Mouse (Mus musculus) midbrain, embryonic 11.5 days (tissue): ENCODE data around the gene Hpse2. TPM values are rescaled to one million over a fixed set of nuclear protein-coding genes. Genes with fewer than 3 reads are reported as not detected.

Experiments used
- ATAC-seq: fragments of 200-750 bp; cut with Nextera tagmentation; 2 replicates; pipeline ENCODE4 v1.8.0; 2017; ENCODE audit warnings: moderate TSS enrichment, moderate library complexity; ENCODE audit not compliant: low FRiP score
- DNase-seq: peaks from one replicate; pipeline ENCODE4 v3.0.0; 2015; ENCODE audit warnings: low spot score; ENCODE audit errors: missing footprints
- H3K27ac ChIP-seq: fragments of 300-500 bp; sonication (generic); 2 replicates; pipeline ENCODE4 v1.5.1; 2014; ENCODE audit warnings: low read depth, low read length
- H3K27me3 ChIP-seq: fragments of 300-500 bp; sonication (generic); 2 replicates; pipeline ENCODE4 v1.6.1; 2014; ENCODE audit warnings: mild to moderate bottlenecking, low read length, moderate library complexity, mixed read lengths; ENCODE audit not compliant: control insufficient read depth, insufficient read depth
- H3K36me3 ChIP-seq: fragments of 300-500 bp; sonication (generic); 2 replicates; pipeline ENCODE4 v1.6.1; 2014; ENCODE audit warnings: mild to moderate bottlenecking, low read length, moderate library complexity, mixed read lengths; ENCODE audit not compliant: control insufficient read depth, insufficient read depth
- H3K4me1 ChIP-seq: fragments of 300-500 bp; sonication (generic); 2 replicates; pipeline ENCODE4 v1.6.1; 2014; ENCODE audit warnings: low read length; ENCODE audit not compliant: control insufficient read depth, insufficient read depth
- H3K4me2 ChIP-seq: fragments of 300-500 bp; sonication (generic); 2 replicates; pipeline ENCODE4 v1.6.1; 2014; ENCODE audit warnings: mild to moderate bottlenecking, moderate library complexity
- H3K4me3 ChIP-seq: fragments of 300-500 bp; sonication (generic); 2 replicates; pipeline ENCODE4 v1.5.1; 2014; ENCODE audit warnings: low read depth, low read length
- H3K9ac ChIP-seq: fragments of 300-500 bp; sonication (generic); 2 replicates; pipeline ENCODE4 v1.6.1; 2014; ENCODE audit warnings: low read length
- H3K9me3 ChIP-seq: fragments of 300-500 bp; sonication (generic); 2 replicates; pipeline ENCODE4 v1.6.1; 2016; ENCODE audit warnings: low read length; ENCODE audit not compliant: control insufficient read depth
- WGBS: fragments of 180-500 bp; shearing (Covaris S2); extraction: QIAGEN DNeasy Blood & Tissue Kit; methylation state at CpG from one replicate; pipeline ENCODE4 v1.1.7; 2014; 5-methylcytosine and 5-hydroxymethylcytosine counted together
- polyA plus RNA-seq: library from polyadenylated mRNA; unstranded; fragments of >200 nt; fragmentation: Nextera tagmentation; extraction: Ambion mirVana; gene quantifications from 2 replicates; pipeline ENCODE4 v1.2.1, GENCODE M21; 2014

Gene Hpse2
- 0.04 TPM in 1 of 2 replicates, not detected in the other for polyA plus RNA-seq

DNA sequence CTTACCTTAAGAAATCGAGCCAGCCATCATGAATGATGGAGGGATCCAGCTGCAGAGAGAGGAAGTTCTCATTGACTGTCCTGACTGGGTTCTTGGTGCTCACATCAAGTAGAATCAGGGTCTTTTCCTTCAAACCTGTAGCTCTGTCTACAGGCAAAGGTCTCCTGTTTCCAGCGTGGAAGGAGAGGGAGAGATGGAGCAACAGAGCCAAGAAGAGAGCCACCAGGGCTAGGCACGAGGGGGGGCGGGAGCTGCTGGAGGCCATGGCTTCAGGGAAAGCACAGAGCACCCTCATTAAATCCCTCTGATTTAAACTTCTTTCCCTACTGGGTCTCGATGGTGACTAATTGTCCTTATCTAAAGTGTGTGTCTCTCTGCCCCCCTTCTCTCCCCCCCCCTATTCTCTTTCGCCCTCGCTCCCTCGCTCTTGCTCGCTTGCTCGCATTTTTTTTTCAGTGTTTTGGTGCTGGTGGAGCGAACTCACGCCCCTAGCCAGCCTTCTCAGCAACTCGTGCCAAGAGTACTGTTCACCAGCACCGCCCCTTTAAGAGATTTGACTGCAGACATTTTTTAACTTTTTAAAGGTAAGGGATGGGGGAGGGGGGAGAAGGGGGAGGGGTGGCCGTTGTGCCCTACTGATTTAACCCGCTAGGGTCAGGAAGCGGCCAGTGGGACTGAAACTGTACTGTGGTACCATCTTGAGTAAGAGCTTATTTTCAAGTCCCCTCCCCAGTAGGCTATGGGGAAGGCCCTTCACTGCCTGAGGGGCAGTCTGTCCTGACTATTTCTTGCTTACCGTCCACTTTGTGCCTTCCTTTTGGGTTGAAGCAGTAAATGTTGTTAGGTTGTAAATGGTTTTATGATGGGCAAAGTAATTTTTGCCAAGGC lies at the start of gene Hpse2:
Gene Hpse2, minus strand, starts transcription at position 339 of the 888 bp plus-strand sequence.
- Histone ChIP-seq H3K9me3 (no peaks in the 10 kb centered on the region), H3K27me3 (peaks cover 51% of the 10 kb centered on the region), H3K4me2 (peak within 1 kb of the TSS; percentile 48), H3K36me3 (no peaks in the 10 kb centered on the region), H3K4me3 (peak within 1 kb of the TSS; percentile 19; the same call in 1 of the 2 replicates), H3K4me1 (peaks cover 11% of the 10 kb centered on the region), H3K27ac (no peak within 1 kb of the TSS), H3K9ac (no peak within 1 kb of the TSS)
- ATAC-seq: no peak
- WGBS: 2% methylated on average over 18 of the region's 18 CpGs
- peak; percentile 84 for DNase-seq

DNA sequence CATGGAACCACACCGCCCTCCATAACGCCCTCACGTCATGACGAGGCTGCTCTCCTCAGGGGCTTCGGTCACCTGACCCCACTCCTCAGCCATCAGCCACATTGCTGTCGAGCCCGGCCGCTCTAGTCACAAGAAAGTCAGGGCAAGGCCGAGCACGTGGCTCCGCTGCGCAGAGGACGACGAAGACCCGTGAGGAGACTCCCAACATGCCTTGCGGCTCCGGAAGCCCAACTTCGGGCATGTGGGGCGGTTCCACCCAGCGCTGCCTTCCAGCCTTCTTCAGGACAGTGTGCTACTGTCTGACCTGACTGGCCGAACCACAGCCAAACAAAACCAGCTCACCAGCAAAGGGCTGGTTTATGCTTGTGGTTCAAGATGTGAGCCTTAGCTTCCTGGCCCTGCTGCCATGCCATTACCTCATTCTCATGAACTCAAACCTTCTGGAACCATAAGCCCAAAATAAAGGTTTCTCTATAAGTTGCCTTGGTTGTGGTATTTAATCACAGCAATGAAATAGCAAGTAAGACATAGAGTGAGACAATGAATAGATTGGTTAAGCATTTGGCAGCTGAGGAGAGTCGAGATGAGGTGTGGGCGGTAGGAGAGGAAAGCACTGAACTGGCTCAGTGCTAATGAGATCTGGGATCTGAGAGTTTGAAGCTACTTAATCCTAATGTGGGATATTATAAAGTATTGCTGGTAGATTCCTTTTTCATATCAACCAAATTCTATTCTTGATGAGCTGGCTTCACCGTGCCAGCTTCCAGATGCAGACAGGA lies 39.5 kb upstream of the Hpse2 start:
- no peak for ATAC-seq
- no peak overlapping the region for H3K9ac ChIP-seq

DNA sequence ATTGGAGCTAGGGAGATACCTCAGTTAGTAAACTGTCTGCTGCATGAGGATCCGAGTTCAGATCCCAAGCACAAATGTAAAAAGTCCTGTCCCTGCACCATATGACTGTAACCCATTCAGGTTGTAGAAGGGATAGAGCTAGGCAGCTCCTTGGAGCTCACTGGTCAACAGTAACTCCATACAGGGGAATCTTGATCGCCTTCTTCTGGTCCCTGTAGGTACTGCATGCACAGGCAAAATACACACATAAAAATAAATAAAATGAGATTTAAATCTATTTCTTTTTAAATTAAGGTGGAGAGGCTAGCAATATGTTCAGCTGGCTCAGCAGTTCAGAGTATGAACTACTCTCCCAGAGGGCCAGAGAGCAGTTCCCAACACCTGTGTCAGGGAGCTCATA lies 35.9 kb upstream of the Hpse2 start:
- ATAC-seq (no peak), DNase-seq (no peak)
- H3K9me3 ChIP-seq: no peaks in the 10 kb centered on the region
- no peaks in the 10 kb centered on the region for H3K36me3 ChIP-seq
- H3K9ac ChIP-seq: no peak overlapping the region
- WGBS: 76% methylated on average over 2 of the region's 2 CpGs
- H3K4me2 ChIP-seq: no peak overlapping the region
- no peak overlapping the region for H3K27ac ChIP-seq
- no peaks in the 10 kb centered on the region for H3K27me3 ChIP-seq
- H3K4me1 ChIP-seq: no peaks in the 10 kb centered on the region
- H3K4me3 ChIP-seq: no peak overlapping the region

More for the DNA sequence above, 39.5 kb upstream of the Hpse2 start:
- Histone ChIP-seq H3K36me3 (no peaks in the 10 kb centered on the region), H3K4me2 (no peak overlapping the region), H3K4me1 (no peaks in the 10 kb centered on the region), H3K4me3 (no peak overlapping the region), H3K27ac (no peak overlapping the region), H3K9me3 (no peaks in the 10 kb centered on the region), H3K27me3 (no peaks in the 10 kb centered on the region)
- DNase-seq: peak; percentile 8
- WGBS: 89% methylated on average over 24 of the region's 24 CpGs

DNA sequence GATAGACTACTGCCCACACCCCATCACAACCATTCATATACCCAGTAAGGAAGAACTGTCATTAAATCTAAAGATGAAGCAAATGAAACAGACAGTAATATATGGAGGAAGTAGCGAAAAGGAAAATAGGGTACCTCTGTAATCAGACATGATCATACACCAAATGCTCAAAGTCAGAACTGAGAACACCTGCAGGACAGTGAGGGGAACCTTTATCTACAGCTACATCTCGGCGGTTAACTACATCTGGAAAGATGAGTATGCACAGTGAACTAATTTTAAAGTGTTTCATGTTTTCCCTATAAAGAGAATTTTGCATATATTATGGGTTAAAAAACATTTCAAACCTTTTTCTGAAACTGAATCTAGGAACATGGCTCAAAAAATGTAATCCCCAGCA lies 32.4 kb upstream of the Hpse2 start:
- ATAC-seq: no peak
- WGBS: 83% methylated on average over 3 of the region's 3 CpGs
- Histone ChIP-seq H3K4me1 (no peaks in the 10 kb centered on the region), H3K4me3 (no peak overlapping the region), H3K27ac (no peak overlapping the region), H3K9me3 (no peaks in the 10 kb centered on the region), H3K27me3 (no peaks in the 10 kb centered on the region), H3K4me2 (no peak overlapping the region), H3K9ac (no peak overlapping the region), H3K36me3 (no peaks in the 10 kb centered on the region)
- DNase-seq: no peak

DNA sequence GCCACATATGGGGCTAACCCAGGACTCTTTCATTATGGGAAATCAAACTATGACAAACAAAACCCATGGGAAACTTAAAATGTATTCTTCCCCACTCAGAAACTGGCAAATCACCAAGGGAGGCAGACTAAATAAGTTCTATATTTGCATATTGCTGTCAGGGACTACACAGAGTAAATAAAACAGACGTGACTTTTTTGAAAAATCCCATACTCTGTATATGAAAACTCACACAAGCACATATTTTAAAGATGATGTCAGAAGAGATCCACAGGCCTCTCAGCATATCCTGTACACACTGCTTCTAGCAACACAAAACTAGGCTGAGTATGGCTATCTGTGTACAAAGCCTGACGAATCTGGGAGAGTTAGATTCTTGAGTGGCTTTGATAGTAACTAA lies 27.4 kb upstream of the Hpse2 start:
- Histone ChIP-seq H3K4me1 (no peaks in the 10 kb centered on the region), H3K4me3 (no peak overlapping the region)
- 83% methylated on average over 2 of the region's 2 CpGs for WGBS

DNA sequence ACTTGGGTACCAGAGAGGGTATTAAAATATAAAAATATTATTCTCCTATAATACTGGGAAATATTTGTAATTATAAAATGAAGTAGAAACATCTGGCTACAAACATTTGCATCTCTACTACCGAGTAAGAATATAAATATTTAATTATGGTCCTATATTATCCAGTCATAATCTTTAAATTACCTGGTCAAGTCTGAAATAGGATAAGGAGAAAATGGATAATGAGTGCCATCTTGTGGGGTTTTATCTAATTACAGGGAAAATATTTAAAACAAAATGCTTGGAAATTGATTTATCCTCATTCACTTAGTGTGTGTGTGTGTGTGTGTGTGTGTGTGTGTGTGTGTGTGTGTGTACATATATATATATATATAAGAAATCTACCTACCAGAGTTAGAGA lies 19.0 kb upstream of the Hpse2 start:
- H3K36me3 ChIP-seq: no peaks in the 10 kb centered on the region
- 46% methylated on average over 1 of the region's 1 CpGs for WGBS
- H3K4me3 ChIP-seq: no peak overlapping the region
- ATAC-seq: no peak
- H3K27me3 ChIP-seq: no peaks in the 10 kb centered on the region
- no peaks in the 10 kb centered on the region for H3K9me3 ChIP-seq
- no peaks in the 10 kb centered on the region for H3K4me1 ChIP-seq
- peak; percentile 65 for DNase-seq
- no peak overlapping the region for H3K9ac ChIP-seq
- no peak overlapping the region for H3K27ac ChIP-seq
- H3K4me2 ChIP-seq: no peak overlapping the region

More for the DNA sequence above, 27.4 kb upstream of the Hpse2 start:
- H3K4me2 ChIP-seq: no peak overlapping the region
- no peaks in the 10 kb centered on the region for H3K36me3 ChIP-seq
- H3K27me3 ChIP-seq: no peaks in the 10 kb centered on the region
- no peak overlapping the region for H3K27ac ChIP-seq
- H3K9ac ChIP-seq: no peak overlapping the region
- peak; percentile 78 for DNase-seq
- no peaks in the 10 kb centered on the region for H3K9me3 ChIP-seq
- ATAC-seq: no peak

DNA sequence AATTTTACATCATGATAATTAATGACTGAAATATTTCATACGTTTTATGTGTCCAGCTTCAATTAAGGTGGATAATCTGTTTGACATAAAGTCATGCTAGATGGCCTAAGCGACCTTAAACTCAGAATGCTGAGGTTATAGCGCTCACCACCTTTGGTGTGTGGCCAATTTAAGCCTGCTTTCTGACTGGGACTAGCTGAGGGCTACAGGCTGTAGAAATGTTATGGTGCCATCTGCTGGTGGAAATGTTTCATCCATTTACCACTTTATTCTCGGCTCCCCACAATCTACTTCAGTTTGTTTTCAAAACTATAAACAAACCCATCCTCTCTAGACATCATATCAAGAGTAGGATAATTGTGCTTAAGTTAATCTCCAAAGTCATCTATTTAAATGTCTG lies 8.2 kb upstream of the Hpse2 start:
- DNase-seq (peak; percentile 94), ATAC-seq (no peak)
- H3K9me3 ChIP-seq: no peaks in the 10 kb centered on the region
- no peaks in the 10 kb centered on the region for H3K36me3 ChIP-seq
- no peaks in the 10 kb centered on the region for H3K27me3 ChIP-seq
- no peak overlapping the region for H3K4me2 ChIP-seq
- H3K4me3 ChIP-seq: no peak overlapping the region
- no peak overlapping the region for H3K27ac ChIP-seq
- no peak overlapping the region for H3K9ac ChIP-seq
- no peaks in the 10 kb centered on the region for H3K4me1 ChIP-seq
- WGBS: 6% methylated on average over 4 of the region's 4 CpGs

DNA sequence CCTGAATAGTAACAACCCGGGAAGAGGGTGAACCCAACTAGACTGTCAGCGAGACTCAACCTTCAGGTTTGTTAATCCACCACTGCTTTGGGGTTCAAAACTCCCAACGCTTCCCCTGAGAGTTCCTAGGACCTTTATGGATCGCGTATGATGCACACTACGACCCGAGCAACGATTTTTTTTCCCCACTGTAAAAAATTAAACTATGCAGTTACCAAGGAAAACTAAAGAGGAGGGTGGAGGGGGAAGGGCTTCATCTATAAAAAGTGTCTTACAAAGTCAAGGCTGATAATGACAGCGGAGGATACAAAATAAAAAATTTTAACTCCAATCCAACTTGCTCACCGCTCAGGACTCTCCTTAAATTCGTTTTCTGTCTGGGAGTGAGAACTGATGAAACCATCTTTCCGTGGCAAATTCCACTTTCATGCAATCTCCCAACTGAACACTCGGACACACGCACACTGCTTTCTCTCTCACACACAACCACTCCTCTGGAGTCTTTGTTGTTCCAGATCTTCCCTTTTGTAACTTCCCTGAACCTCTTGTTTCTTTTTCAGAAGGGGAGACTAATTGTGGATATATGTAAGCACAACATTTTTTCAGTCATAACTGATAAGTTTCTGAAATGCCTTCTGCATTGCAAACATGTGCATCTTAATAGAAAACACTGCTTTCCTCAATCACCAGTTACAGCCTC lies 934 bp downstream of the Hpse2 start:
- Histone ChIP-seq H3K9ac (no peak overlapping the region), H3K9me3 (no peaks in the 10 kb centered on the region), H3K4me1 (peaks cover 11% of the 10 kb centered on the region), H3K36me3 (no peaks in the 10 kb centered on the region), H3K4me3 (no peak overlapping the region; the same call in 1 of the 2 replicates), H3K4me2 (0 out of 2 replicates have a peak overlapping the region, but pooled peaks have one; percentile 13), H3K27me3 (peaks cover 56% of the 10 kb centered on the region), H3K27ac (no peak overlapping the region)
- DNase-seq (peak; percentile 96), ATAC-seq (no peak)
- 2% methylated on average over 14 of the region's 14 CpGs for WGBS
